Mouse (Mus musculus): Measurements from ENCODE around the gene Nt5dc3. TPM values are rescaled to one million over a fixed set of nuclear protein-coding genes. Genes with fewer than 3 reads are reported as not detected.

Gene Nt5dc3
- polyA plus RNA-seq, 1 experiment, result 6.9 TPM

GRCm38 (mm10) chr10:86757724-86758123 is 21.1 kb upstream of the Nt5dc3 start:
- H3K36me3 ChIP-seq (ENCODE audit: control insufficient read depth, insufficient read depth, low read length), result no peaks in the 10 kb centered on the region
- 91% methylated on average over 1 of the region's 1 CpGs for WGBS
- H3K27ac ChIP-seq (ENCODE audit: insufficient read depth, low read depth, low read length), result no peak overlapping the region
- no peaks in the 10 kb centered on the region for H3K4me1 ChIP-seq (ENCODE audit: control insufficient read depth, insufficient read depth, low read length)
- no peak overlapping the region for H3K4me3 ChIP-seq (ENCODE audit: insufficient read depth, low read depth, low read length)
- no peak for TF ChIP-seq CTCF (conservative IDR thresholded peaks at IDR 0.05; ENCODE audit: insufficient read depth, insufficient read length, low read depth, low read length)
- no peak for TF ChIP-seq POLR2A (IDR thresholded peaks at IDR 0.05; ENCODE audit: low read depth, low read length)
- DNase-seq, result no peak
- H3K27me3 ChIP-seq (replicated peaks; ENCODE audit: control insufficient read depth, insufficient read depth, low read length), result no peaks in the 10 kb centered on the region

GRCm38 (mm10) chr10:86758211-86758610 is 20.6 kb upstream of the Nt5dc3 start:
- Histone ChIP-seq H3K27ac (ENCODE audit: insufficient read depth, low read depth, low read length) (no peak overlapping the region), H3K27me3 (replicated peaks; ENCODE audit: control insufficient read depth, insufficient read depth, low read length) (no peaks in the 10 kb centered on the region), H3K4me3 (ENCODE audit: insufficient read depth, low read depth, low read length) (no peak overlapping the region), H3K4me1 (ENCODE audit: control insufficient read depth, insufficient read depth, low read length) (no peaks in the 10 kb centered on the region), H3K36me3 (ENCODE audit: control insufficient read depth, insufficient read depth, low read length) (no peaks in the 10 kb centered on the region)
- 72% methylated on average over 6 of the region's 6 CpGs for WGBS
- TF ChIP-seq POLR2A (IDR thresholded peaks at IDR 0.05; ENCODE audit: low read depth, low read length) (no peak), CTCF (conservative IDR thresholded peaks at IDR 0.05; ENCODE audit: insufficient read depth, insufficient read length, low read depth, low read length) (no peak)
- DNase-seq, result no peak

- no peak for DNase-seq
- H3K4me3 ChIP-seq (ENCODE audit: insufficient read depth, low read depth, low read length), result no peak overlapping the region
- TF ChIP-seq POLR2A (IDR thresholded peaks at IDR 0.05; ENCODE audit: low read depth, low read length) (no peak), CTCF (conservative IDR thresholded peaks at IDR 0.05; ENCODE audit: insufficient read depth, insufficient read length, low read depth, low read length) (no peak)
- H3K27me3 ChIP-seq (replicated peaks; ENCODE audit: control insufficient read depth, insufficient read depth, low read length), result no peaks in the 10 kb centered on the region
- H3K27ac ChIP-seq (ENCODE audit: insufficient read depth, low read depth, low read length), result no peak overlapping the region
- WGBS, result 78% methylated on average over 1 of the region's 1 CpGs
- no peaks in the 10 kb centered on the region for H3K36me3 ChIP-seq (ENCODE audit: control insufficient read depth, insufficient read depth, low read length)
- no peaks in the 10 kb centered on the region for H3K4me1 ChIP-seq (ENCODE audit: control insufficient read depth, insufficient read depth, low read length)
Observed at GRCm38 (mm10) chr10:86761236-86761635, 17.6 kb upstream of the Nt5dc3 start.

- Histone ChIP-seq H3K4me3 (ENCODE audit: insufficient read depth, low read depth, low read length) (no peak overlapping the region), H3K36me3 (ENCODE audit: control insufficient read depth, insufficient read depth, low read length) (no peaks in the 10 kb centered on the region), H3K27ac (ENCODE audit: insufficient read depth, low read depth, low read length) (no peak overlapping the region), H3K4me1 (ENCODE audit: control insufficient read depth, insufficient read depth, low read length) (no peaks in the 10 kb centered on the region), H3K27me3 (replicated peaks; ENCODE audit: control insufficient read depth, insufficient read depth, low read length) (no peaks in the 10 kb centered on the region)
- DNase-seq, result no peak
- WGBS, result 58% methylated on average over 7 of the region's 7 CpGs
- TF ChIP-seq POLR2A (IDR thresholded peaks at IDR 0.05; ENCODE audit: low read depth, low read length), result no peak
- TF ChIP-seq CTCF (conservative IDR thresholded peaks at IDR 0.05; ENCODE audit: insufficient read depth, insufficient read length, low read depth, low read length), result no peak
Observed at GRCm38 (mm10) chr10:86761722-86762383, 17.0 kb upstream of the Nt5dc3 start.

DNA sequence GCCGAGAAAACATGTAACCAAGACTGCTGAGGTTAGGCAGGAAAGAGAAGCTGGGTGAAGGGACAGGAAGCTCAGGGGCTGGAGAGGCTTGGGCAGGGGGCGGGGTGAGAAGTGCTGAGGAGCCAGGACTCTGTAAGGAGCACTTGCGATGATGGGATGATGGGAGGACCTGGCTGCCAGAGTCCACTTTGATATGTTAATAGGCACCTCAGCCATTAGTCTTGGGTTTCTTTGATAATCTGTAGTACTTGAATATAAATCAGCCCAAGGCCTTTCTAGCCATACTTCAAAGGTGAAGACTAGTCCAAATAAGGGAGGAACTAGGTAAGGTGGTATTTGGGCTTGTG is 16.4 kb upstream of the Nt5dc3 start:
- TF ChIP-seq CTCF (conservative IDR thresholded peaks at IDR 0.05; ENCODE audit: insufficient read depth, insufficient read length, low read depth, low read length) (no peak), POLR2A (IDR thresholded peaks at IDR 0.05; ENCODE audit: low read depth, low read length) (no peak)
- Histone ChIP-seq H3K27me3 (replicated peaks; ENCODE audit: control insufficient read depth, insufficient read depth, low read length) (no peaks in the 10 kb centered on the region), H3K4me1 (ENCODE audit: control insufficient read depth, insufficient read depth, low read length) (no peaks in the 10 kb centered on the region), H3K27ac (ENCODE audit: insufficient read depth, low read depth, low read length) (no peak overlapping the region), H3K4me3 (ENCODE audit: insufficient read depth, low read depth, low read length) (no peak overlapping the region), H3K36me3 (ENCODE audit: control insufficient read depth, insufficient read depth, low read length) (no peaks in the 10 kb centered on the region)
- DNase-seq, result no peak
- 68% methylated on average over 3 of the region's 3 CpGs for WGBS

DNA sequence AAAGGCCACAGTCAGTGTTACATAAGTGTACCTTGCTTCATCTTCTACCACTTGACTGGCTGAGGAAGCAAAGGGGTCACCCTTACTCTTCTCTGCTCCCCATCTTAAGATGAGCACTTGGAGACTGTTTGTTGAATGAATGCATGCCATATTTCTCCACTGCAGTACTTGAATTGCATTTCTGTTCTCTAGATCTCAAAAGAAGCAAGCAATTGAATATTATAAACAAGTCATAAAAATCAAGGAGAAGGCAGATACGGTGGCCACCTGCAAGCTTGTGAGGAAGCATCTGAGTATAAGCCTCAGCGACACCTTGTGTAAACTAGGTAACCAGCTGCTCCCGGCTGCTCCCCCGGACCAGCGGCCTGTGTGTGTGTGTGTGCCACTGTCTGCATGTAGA is 15.1 kb upstream of the Nt5dc3 start, which contains the start of gene Gm49358:
Gene Gm49358, plus strand, starts transcription at position 301 of the 400 bp plus-strand sequence.
- Histone ChIP-seq H3K4me1 (ENCODE audit: control insufficient read depth, insufficient read depth, low read length) (no peaks in the 10 kb centered on the region), H3K27me3 (replicated peaks; ENCODE audit: control insufficient read depth, insufficient read depth, low read length) (no peaks in the 10 kb centered on the region), H3K4me3 (ENCODE audit: insufficient read depth, low read depth, low read length) (no peak within 1 kb of the TSS), H3K36me3 (ENCODE audit: control insufficient read depth, insufficient read depth, low read length) (no peaks in the 10 kb centered on the region), H3K27ac (ENCODE audit: insufficient read depth, low read depth, low read length) (no peak within 1 kb of the TSS)
- TF ChIP-seq CTCF (conservative IDR thresholded peaks at IDR 0.05; ENCODE audit: insufficient read depth, insufficient read length, low read depth, low read length), result no peak
- TF ChIP-seq POLR2A (IDR thresholded peaks at IDR 0.05; ENCODE audit: low read depth, low read length), result no peak
- WGBS, result 87% methylated on average over 5 of the region's 5 CpGs
- no peak for DNase-seq

GRCm38 (mm10) chr10:86765344-86765966 is 13.3 kb upstream of the Nt5dc3 start:
- no peaks in the 10 kb centered on the region for H3K36me3 ChIP-seq (ENCODE audit: control insufficient read depth, insufficient read depth, low read length)
- TF ChIP-seq POLR2A (IDR thresholded peaks at IDR 0.05; ENCODE audit: low read depth, low read length) (no peak), CTCF (conservative IDR thresholded peaks at IDR 0.05; ENCODE audit: insufficient read depth, insufficient read length, low read depth, low read length) (no peak)
- no peaks in the 10 kb centered on the region for H3K4me1 ChIP-seq (ENCODE audit: control insufficient read depth, insufficient read depth, low read length)
- 84% methylated on average over 4 of the region's 4 CpGs for WGBS
- no peaks in the 10 kb centered on the region for H3K27me3 ChIP-seq (replicated peaks; ENCODE audit: control insufficient read depth, insufficient read depth, low read length)
- DNase-seq, result no peak
- H3K27ac ChIP-seq (ENCODE audit: insufficient read depth, low read depth, low read length), result no peak overlapping the region
- H3K4me3 ChIP-seq (ENCODE audit: insufficient read depth, low read depth, low read length), result no peak overlapping the region
